Mouse (Mus musculus): ENCODE data around the gene Pin1.

- no peak for TF ChIP-seq GATA1 (IDR thresholded peaks at IDR 0.05; ENCODE audit: low read length)
- TF ChIP-seq TAL1 (IDR thresholded peaks at IDR 0.05; ENCODE audit: low read length), result no peak
These were observed 8.9 kb upstream of the Pin1 start for GRCm38 (mm10) chr9:20642896-20643466.
